Mouse (Mus musculus) hindbrain, embryonic 16.5 days (tissue): Measurements from ENCODE around the gene Sema3f. TPM values are rescaled to one million over a fixed set of nuclear protein-coding genes. Genes with fewer than 3 reads are reported as not detected.

Experiments used
- ATAC-seq: fragments of 200-750 bp; cut with Nextera tagmentation; 2 replicates; pipeline ENCODE4 v1.8.0; 2017; ENCODE audit warnings: moderate TSS enrichment, moderate library complexity
- H3K27ac ChIP-seq: fragments of 300-500 bp; sonication (generic); 2 replicates; pipeline ENCODE4 v1.5.1; 2014; ENCODE audit warnings: low read depth, mild to moderate bottlenecking, control low read depth, low read length, moderate library complexity
- H3K27me3 ChIP-seq: fragments of 300-500 bp; sonication (generic); replicated peaks from 2 replicates; pipeline ENCODE4 v1.6.1; 2014; ENCODE audit warnings: low read length; ENCODE audit not compliant: control insufficient read depth, insufficient read depth
- H3K36me3 ChIP-seq: fragments of 300-500 bp; sonication (generic); 2 replicates; pipeline ENCODE4 v1.6.1; 2014; ENCODE audit warnings: mild to moderate bottlenecking, low read length, moderate library complexity, mixed read lengths; ENCODE audit not compliant: control insufficient read depth, insufficient read depth
- H3K4me1 ChIP-seq: fragments of 300-500 bp; sonication (generic); 2 replicates; pipeline ENCODE4 v1.6.1; 2014; ENCODE audit warnings: low read depth, low read length; ENCODE audit not compliant: control insufficient read depth, insufficient read depth
- H3K4me2 ChIP-seq: fragments of 300-500 bp; sonication (generic); 2 replicates; pipeline ENCODE4 v1.6.1; 2014; ENCODE audit warnings: mild to moderate bottlenecking, low read length, control low read depth, moderate library complexity
- H3K4me3 ChIP-seq: fragments of 300-500 bp; sonication (generic); 2 replicates; pipeline ENCODE4 v1.5.1; 2014; ENCODE audit warnings: mild to moderate bottlenecking, low read length, control low read depth, moderate library complexity
- H3K9ac ChIP-seq: fragments of 300-500 bp; sonication (generic); 2 replicates; pipeline ENCODE4 v1.6.1; 2014; ENCODE audit warnings: low read depth, mild to moderate bottlenecking, control low read depth, low read length, moderate library complexity
- H3K9me3 ChIP-seq: fragments of 300-500 bp; sonication (generic); 2 replicates; pipeline ENCODE4 v1.6.1; 2014; ENCODE audit warnings: mild to moderate bottlenecking, low read length, moderate library complexity; ENCODE audit not compliant: control insufficient read depth
- WGBS: fragments of 180-500 bp; shearing (Covaris S2); extraction: QIAGEN DNeasy Blood & Tissue Kit; methylation state at CpG from one replicate; pipeline ENCODE4 v1.1.7; 2014; 5-methylcytosine and 5-hydroxymethylcytosine counted together
- polyA plus RNA-seq: library from polyadenylated mRNA; unstranded; fragments of >200 nt; fragmentation: Nextera tagmentation; extraction: Ambion mirVana; gene quantifications from 2 replicates; pipeline ENCODE4 v1.2.1, GENCODE M21; 2015

Gene Sema3f
- polyA plus RNA-seq, 1 experiment from 2014 or later = 10.0 TPM

GRCm38 (mm10) chr9:107736185-107736485, 25.9 kb upstream of the Sema3f start:
- ATAC-seq = no peak
- Histone ChIP-seq H3K27ac (peak overlapping the region; percentile 56), H3K9me3 (no peaks in the 10 kb centered on the region), H3K36me3 (peaks cover 24% of the 10 kb centered on the region), H3K4me3 (0 out of 2 replicates have a peak overlapping the region, but pooled peaks have one; percentile 12), H3K9ac (peak overlapping the region; percentile 57), H3K4me2 (peak overlapping the region; percentile 51), H3K27me3 (no peaks in the 10 kb centered on the region), H3K4me1 (peaks cover 24% of the 10 kb centered on the region)
- WGBS = 4% methylated on average over 7 of the region's 7 CpGs

- peak; percentile 32; the same call in 1 of the 2 replicates for ATAC-seq
- 2% methylated on average over 17 of the region's 17 CpGs for WGBS
- Histone ChIP-seq H3K9ac (peak overlapping the region; percentile 57), H3K4me3 (peak overlapping the region; percentile 12; the same call in 1 of the 2 replicates), H3K9me3 (no peaks in the 10 kb centered on the region), H3K27ac (peak overlapping the region; percentile 56), H3K36me3 (peaks cover 19% of the 10 kb centered on the region), H3K27me3 (no peaks in the 10 kb centered on the region), H3K4me1 (peaks cover 28% of the 10 kb centered on the region), H3K4me2 (peak overlapping the region; percentile 51)
These were observed 25.3 kb upstream of the Sema3f start for GRCm38 (mm10) chr9:107735356-107736184.

- Histone ChIP-seq H3K27me3 (no peaks in the 10 kb centered on the region), H3K4me3 (no peak overlapping the region), H3K9me3 (no peaks in the 10 kb centered on the region), H3K4me1 (peaks cover 38% of the 10 kb centered on the region), H3K27ac (peak overlapping the region; percentile 56), H3K9ac (no peak overlapping the region; the same call in 1 of the 2 replicates), H3K36me3 (peaks cover 9% of the 10 kb centered on the region; the same call in 1 of the 2 replicates), H3K4me2 (no peak overlapping the region; the same call in 1 of the 2 replicates)
- ATAC-seq = no peak
- 23% methylated on average over 7 of the region's 7 CpGs for WGBS
These were observed 24.3 kb upstream of the Sema3f start for GRCm38 (mm10) chr9:107734567-107734971.

GRCm38 (mm10) chr9:107729709-107730108, 19.4 kb upstream of the Sema3f start:
- peaks cover 35% of the 10 kb centered on the region for H3K4me1 ChIP-seq
- ATAC-seq = peak; percentile 35; the same call in 1 of the 2 replicates
- H3K9me3 ChIP-seq = no peaks in the 10 kb centered on the region
- H3K9ac ChIP-seq = no peak overlapping the region
- no peak overlapping the region for H3K4me2 ChIP-seq
- H3K4me3 ChIP-seq = no peak overlapping the region
- H3K36me3 ChIP-seq = no peaks in the 10 kb centered on the region
- H3K27me3 ChIP-seq = no peaks in the 10 kb centered on the region
- WGBS = 31% methylated on average over 3 of the region's 3 CpGs
- H3K27ac ChIP-seq = peak overlapping the region; percentile 37; the same call in 1 of the 2 replicates

GRCm38 (mm10) chr9:107728919-107729670, 18.8 kb upstream of the Sema3f start:
- peak overlapping the region; percentile 37; the same call in 1 of the 2 replicates for H3K27ac ChIP-seq
- H3K36me3 ChIP-seq = no peaks in the 10 kb centered on the region
- no peak for ATAC-seq
- peaks cover 33% of the 10 kb centered on the region for H3K4me1 ChIP-seq
- 65% methylated on average over 6 of the region's 6 CpGs for WGBS
- H3K4me2 ChIP-seq = no peak overlapping the region
- H3K4me3 ChIP-seq = no peak overlapping the region
- H3K27me3 ChIP-seq = no peaks in the 10 kb centered on the region
- H3K9ac ChIP-seq = no peak overlapping the region
- H3K9me3 ChIP-seq = no peaks in the 10 kb centered on the region

GRCm38 (mm10) chr9:107727041-107727440, 16.8 kb upstream of the Sema3f start:
- H3K27ac ChIP-seq = 0 out of 2 replicates have a peak overlapping the region, but pooled peaks have one; percentile 15
- H3K4me1 ChIP-seq = peaks cover 49% of the 10 kb centered on the region
- H3K27me3 ChIP-seq = no peaks in the 10 kb centered on the region
- no peaks in the 10 kb centered on the region for H3K36me3 ChIP-seq
- no peaks in the 10 kb centered on the region for H3K9me3 ChIP-seq
- 52% methylated on average over 3 of the region's 3 CpGs for WGBS
- H3K9ac ChIP-seq = no peak overlapping the region
- H3K4me2 ChIP-seq = no peak overlapping the region
- ATAC-seq = no peak
- H3K4me3 ChIP-seq = no peak overlapping the region

- no peak overlapping the region for H3K9ac ChIP-seq
- H3K27ac ChIP-seq = no peak overlapping the region
- no peak for ATAC-seq
- H3K36me3 ChIP-seq = no peaks in the 10 kb centered on the region
- H3K4me3 ChIP-seq = no peak overlapping the region
- H3K9me3 ChIP-seq = no peaks in the 10 kb centered on the region
- H3K4me2 ChIP-seq = no peak overlapping the region
- H3K27me3 ChIP-seq = no peaks in the 10 kb centered on the region
- peaks cover 38% of the 10 kb centered on the region for H3K4me1 ChIP-seq
- WGBS = 100% methylated on average over 1 of the region's 1 CpGs
These were observed 14.5 kb upstream of the Sema3f start for GRCm38 (mm10) chr9:107724796-107725195.

- H3K4me3 ChIP-seq = no peak overlapping the region
- no peaks in the 10 kb centered on the region for H3K36me3 ChIP-seq
- H3K9me3 ChIP-seq = no peaks in the 10 kb centered on the region
- ATAC-seq = peak; percentile 64
- H3K4me1 ChIP-seq = peaks cover 30% of the 10 kb centered on the region
- H3K27ac ChIP-seq = peak overlapping the region; percentile 46; the same call in 1 of the 2 replicates
- H3K9ac ChIP-seq = peak overlapping the region; percentile 37; the same call in 1 of the 2 replicates
- H3K4me2 ChIP-seq = peak overlapping the region; percentile 18; the same call in 1 of the 2 replicates
- no peaks in the 10 kb centered on the region for H3K27me3 ChIP-seq
- 9% methylated on average over 11 of the region's 11 CpGs for WGBS
These were observed 13.7 kb upstream of the Sema3f start for GRCm38 (mm10) chr9:107723794-107724531.
